Comparison of ENCODE assay signal across 7 mouse cellular contexts in genomic region chr12:37450366-37451156, GRCm38 (mm10).
DNase-seq lines count a peak whose midpoint lies in the region.

No protein-coding gene starts in this region.

- peak; percentile 19 to 22 for DNase-seq in B cell, adult 2 months
- peak; percentile 62 for DNase-seq in ES-CJ7 (ENCODE audit: low read depth, low spot score)
- DNase-seq in cerebellum, adult 9-10 months, result peak; percentile 42
- DNase-seq in frontal cortex, adult 2 months (ENCODE audit: extremely low spot score in 1 of 2, low spot score in 1 of 2), result peak; percentile 39 to 90
- peak; percentile 75 for DNase-seq in layer of hippocampus, adult 11-12 months (ENCODE audit: low spot score)
- peak; percentile 64 for DNase-seq in lung, postnatal 10 days
- peak; percentile 18 for DNase-seq in right cerebral cortex, postnatal 25 days

Comparison
In these comparisons a context has a peak if more than half of its experiments do, and no peak if none do; other contexts are left out.
1. Peak in every context shown above with its lines: DNase-seq.
2. DNase-seq: peak in every context shown above with its lines; median percentile 75 in layer of hippocampus, adult 11-12 months; 64 in frontal cortex, adult 2 months; 64 in lung, postnatal 10 days; 62 in ES-CJ7; 42 in cerebellum, adult 9-10 months; 20 in B cell, adult 2 months; 18 in right cerebral cortex, postnatal 25 days.